Mouse (Mus musculus): Measurements from ENCODE around the gene Zranb1.

Gene Zranb1

GRCm38 (mm10) chr7:132930850-132931559 lies at the start of gene Zranb1:
TSS of gene Zranb1 (plus strand) at chr7:132931142.
- peak; percentile 98 for DNase-seq

- DNase-seq = peak; percentile 35 to 46
Measured at GRCm38 (mm10) chr7:132882343-132882742, 48.6 kb upstream of the Zranb1 start.

GRCm38 (mm10) chr7:132884031-132884430 lies 46.9 kb upstream of the Zranb1 start:
- no peak for DNase-seq

GRCm38 (mm10) chr7:132887019-132887804 lies 43.7 kb upstream of the Zranb1 start:
- no peak for DNase-seq

DNA sequence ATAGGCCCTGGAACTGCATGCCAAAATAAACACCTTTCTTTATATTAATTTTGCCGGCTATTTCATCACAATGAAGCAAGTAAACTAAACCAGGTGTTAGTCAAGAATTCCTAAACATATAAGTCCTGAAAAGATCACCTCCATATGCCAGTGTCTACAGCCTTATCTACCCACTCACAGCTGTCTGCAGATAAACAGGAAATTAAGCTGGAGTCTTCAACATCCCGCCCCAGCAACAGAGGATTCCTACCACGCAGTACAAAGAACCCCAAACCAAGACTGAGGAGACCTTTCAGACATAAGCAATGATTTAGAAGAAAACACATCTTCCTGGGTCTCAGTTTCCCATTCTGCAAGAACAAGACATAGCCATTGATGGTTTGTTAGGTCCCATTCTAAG lies 42.9 kb upstream of the Zranb1 start:
- DNase-seq = no peak

DNA sequence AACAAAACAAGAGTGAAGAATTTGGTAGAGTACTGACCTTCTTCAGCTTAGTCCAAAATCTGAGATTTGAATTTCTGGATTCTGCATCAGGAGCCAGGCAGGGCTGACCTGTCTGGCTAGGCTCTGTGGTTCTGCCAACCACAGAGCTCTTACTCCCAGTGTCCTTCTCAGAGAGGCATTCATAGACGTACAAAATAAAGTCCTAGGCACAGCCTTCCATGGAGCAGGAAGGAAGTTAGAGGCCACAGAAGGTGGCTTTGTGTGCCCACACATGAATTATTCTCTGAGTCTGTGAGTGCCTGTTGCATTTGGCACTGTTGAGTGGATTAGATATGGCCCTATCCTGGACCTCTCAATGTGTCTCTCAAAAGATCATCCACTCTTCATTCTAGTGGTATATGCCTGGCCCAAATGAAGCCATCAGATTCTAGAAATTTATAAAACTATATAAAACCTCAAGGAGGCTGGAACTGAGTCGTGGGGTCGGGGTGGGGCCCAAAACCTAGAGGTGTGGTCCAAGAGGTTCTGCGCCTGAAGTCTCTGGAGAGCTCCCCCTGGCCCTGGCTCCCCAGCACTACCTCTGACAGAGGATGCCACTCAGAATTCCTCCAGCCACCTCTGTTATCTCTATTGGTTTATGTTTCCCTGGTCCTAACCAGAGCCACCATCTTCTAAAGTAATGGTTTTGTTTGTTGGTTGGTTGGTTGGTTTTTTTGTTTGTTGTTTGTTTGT lies 42.3 kb upstream of the Zranb1 start:
- DNase-seq = no peak

GRCm38 (mm10) chr7:132889691-132890090 lies 41.3 kb upstream of the Zranb1 start:
- DNase-seq = no peak

GRCm38 (mm10) chr7:132890201-132890600 lies 40.7 kb upstream of the Zranb1 start:
- DNase-seq = no peak

DNA sequence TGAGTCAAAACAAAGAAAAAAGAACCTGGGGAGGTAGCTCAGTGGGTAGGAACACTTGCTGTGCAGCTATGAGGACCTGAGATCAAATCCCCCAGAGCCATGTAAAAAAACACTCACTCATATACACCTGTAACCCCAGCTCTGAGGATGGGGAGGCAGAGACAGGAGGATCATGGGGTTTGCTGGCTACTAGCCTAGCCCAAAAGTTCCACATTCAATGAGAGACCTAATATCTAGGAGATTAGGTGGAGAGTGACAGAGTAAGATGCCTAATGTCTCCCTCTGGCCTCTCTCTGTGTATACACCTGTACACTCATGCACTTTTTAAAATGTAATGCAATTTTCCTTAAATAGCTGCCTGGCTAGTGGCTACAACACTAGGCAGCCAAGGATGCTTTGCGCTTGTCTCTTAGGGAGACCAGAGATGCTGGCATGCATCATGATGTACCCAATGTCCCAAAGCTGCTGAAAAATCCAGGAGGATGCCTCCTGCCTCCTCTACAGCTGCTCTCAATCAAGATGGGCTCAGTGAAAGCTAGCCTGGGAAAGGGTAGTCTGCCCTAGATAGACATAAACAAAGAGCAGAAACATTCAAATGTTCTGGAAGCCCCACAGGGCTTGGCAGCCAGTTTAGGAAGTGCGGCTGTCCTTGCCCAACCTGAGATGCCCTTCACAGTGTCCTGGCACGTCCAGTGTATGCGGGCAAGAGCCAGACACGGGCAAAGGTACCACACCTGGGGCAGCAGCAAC lies 39.2 kb upstream of the Zranb1 start:
- no peak for DNase-seq

- DNase-seq = no peak
Measured at GRCm38 (mm10) chr7:132892311-132892661, 38.7 kb upstream of the Zranb1 start.

DNA sequence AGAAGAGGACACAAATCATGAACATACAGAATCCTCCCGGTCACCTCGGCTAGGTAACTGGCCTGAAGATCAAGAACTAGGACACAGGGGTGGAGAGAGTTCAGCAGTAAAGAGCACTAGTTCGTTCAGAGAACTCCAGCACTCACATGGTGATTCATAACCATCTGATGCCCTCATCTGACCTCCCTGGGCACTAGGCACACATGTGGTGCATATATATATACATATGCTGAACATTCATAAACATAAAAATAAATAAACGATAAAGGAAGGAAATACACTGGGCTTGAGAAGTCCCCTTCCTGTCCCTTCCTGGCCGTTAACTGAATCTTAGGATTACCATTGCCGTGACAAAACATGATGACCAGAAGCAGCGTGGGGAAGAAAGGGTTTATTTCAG lies 38.1 kb upstream of the Zranb1 start:
- no peak for DNase-seq

GRCm38 (mm10) chr7:132893336-132893735 lies 37.6 kb upstream of the Zranb1 start:
- no peak for DNase-seq

- DNase-seq = no peak
Measured at GRCm38 (mm10) chr7:132894841-132895555, 35.9 kb upstream of the Zranb1 start.

DNA sequence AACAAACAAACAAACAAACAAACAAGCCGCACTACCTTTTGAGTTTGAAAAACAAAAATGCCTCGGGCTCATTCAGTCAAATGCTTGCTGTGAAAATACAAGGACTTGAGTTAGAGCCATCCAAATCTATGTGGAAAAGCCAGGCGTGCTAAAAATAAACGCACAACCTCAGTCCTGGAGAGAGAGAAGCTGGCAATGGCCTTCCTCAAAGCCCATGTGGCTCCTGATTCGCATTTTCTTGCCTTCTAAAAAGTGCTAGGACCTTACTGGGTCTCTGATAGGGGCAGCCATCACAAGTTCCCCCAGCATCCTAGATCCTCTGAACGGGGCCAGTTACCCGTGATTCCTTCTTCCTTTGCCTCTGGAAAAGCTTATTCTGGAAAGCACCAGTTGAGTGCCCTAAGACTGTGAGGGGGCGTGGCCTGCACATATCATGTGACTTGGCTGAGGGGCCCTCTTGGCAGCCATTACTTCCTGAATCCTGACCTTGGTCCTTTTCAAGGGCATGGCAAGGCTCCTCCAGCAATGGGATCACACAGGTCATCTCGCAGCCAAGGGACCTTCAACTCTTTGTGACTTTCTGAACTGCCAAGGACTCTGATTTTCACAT lies 34.6 kb upstream of the Zranb1 start:
- no peak for DNase-seq

DNA sequence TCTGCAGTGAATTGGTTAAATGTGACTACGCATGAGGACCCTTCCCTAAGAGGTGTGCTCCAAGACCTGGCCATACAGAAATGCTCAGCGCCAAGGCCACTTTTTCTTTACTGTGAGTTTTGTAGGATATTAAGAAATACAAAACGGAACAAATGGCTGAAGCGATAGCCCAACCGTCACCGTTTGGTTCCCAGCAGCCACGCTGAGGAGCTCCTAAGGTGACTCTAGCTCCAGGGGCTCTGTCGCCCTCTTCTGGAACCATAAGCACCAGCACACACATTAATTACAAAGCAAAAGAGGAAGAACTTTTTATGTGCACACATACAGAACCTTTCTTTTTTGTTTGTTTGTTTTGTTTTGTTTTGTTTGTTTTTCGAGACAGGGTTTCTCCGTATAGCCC lies 33.7 kb upstream of the Zranb1 start:
- DNase-seq = peak in 1 of 2 experiments; percentile 18

- peak; percentile 68 to 70 for DNase-seq
Measured at GRCm38 (mm10) chr7:132898234-132898633, 32.7 kb upstream of the Zranb1 start.

- no peak for DNase-seq
Measured at GRCm38 (mm10) chr7:132900826-132901531, 30.0 kb upstream of the Zranb1 start.

DNA sequence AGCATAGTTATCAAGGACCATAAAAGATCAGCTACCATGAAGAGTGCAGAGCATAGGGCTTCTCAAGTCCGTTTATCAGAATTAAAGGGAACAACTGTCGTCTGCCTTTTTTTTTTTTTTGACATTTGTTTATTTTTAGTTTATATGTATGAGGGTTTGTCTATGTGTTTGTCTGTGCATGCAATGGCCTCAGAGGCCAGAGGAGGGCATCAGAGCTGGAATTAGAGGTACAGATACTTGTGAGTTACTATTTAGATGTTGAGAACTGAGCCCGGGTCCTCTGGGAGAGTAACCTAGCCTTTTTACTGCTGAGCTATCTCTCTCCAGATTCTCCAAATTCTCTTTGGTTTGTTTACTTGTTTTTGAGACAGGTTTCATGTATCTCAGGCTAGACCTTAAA lies 27.1 kb upstream of the Zranb1 start:
- peak in 1 of 2 experiments; percentile 9 for DNase-seq

GRCm38 (mm10) chr7:132921971-132922370 lies 9.0 kb upstream of the Zranb1 start:
- no peak for DNase-seq

GRCm38 (mm10) chr7:132925227-132925626 lies 5.7 kb upstream of the Zranb1 start:
- DNase-seq = no peak

DNA sequence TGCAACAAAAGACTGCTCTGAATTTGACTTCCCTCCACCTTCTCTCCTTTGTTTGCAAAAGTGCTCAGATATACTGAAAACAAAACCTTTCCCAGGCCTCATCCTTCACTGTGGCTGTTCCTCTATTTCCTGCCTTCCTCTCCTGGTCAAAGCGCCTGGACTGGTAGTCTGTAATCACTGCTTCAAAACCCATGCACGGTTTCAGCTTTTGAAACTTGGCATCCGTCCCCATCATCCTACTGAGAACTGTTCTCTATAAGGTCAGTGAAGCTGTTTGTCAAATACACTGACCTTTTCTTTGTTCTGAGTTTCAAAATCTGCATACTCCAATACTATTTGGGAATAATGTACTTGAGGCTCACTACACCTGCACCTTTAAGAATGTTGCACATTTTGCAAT lies 3.7 kb upstream of the Zranb1 start:
- DNase-seq = no peak
